Mouse (Mus musculus): ENCODE results near the gene Efnb3. TPM values are rescaled to one million over a fixed set of nuclear protein-coding genes. Genes with fewer than 3 reads are reported as not detected.
"Not testable (repeated sequence)": the region's sequence is repeated elsewhere in the genome, so short reads cannot be mapped to it uniquely, and the experiment has no call there.

Gene Efnb3
- polyA plus RNA-seq, 1 experiment from 2014 or later, result 0.61 TPM

DNA sequence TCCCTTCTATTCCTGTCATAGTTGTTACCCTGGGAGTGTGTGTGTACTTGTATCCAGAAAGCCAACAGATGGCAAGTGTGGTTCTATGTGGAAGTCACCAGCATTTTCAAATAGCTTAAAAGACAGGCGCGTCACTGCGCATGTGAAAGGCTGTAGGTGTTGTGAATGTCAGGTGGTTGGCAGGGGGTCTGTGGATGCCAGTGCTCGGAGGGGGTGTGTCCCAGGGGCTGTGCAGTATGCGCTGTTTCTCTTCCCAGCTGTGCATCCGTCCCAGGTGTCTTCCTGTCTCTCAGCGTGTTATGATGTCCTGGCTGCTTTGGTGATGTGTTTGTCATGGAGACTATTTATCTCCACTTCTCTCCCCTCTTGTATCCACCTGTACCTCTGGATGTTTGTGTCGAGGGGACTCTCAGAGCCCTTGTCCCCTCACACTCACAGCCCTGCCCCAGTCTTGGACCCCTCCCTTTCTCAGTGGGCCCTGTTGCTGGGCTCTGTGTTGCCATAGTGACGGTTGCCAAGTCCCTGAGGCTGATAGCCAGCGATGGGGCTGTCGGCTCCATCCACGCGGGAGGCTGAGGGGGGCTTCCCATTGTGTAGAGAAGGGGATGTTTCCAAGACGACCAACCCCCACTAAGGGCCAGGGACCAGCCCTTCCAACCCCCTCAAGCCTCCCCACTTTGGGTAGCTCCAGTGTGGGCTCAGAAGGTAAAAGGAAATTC is 7.2 kb downstream of the Efnb3 start:
- peak; percentile 57 for DNase-seq (ENCODE audit: low spot score)

DNA sequence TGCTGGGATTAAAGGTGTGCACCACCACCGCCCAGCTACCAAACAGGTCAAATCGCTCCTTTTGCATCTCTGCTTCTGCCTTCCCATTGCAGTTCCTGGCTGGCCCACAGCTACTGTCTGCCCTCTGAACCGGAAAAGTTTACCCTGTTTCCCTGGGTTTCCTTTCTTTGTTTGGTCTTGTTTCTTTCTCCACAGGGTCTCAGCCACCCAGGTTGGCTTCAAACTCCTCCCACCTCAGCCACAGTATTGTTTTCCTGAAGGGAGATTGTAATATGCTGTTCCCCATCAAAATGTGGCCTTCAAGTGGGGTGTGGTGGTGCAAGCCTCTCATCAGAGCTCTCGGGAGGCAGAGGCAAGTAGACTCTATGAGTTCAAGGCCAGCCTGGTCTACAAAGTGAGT is 8.7 kb downstream of the Efnb3 start:
- no peak for DNase-seq (ENCODE audit: low spot score)

DNA sequence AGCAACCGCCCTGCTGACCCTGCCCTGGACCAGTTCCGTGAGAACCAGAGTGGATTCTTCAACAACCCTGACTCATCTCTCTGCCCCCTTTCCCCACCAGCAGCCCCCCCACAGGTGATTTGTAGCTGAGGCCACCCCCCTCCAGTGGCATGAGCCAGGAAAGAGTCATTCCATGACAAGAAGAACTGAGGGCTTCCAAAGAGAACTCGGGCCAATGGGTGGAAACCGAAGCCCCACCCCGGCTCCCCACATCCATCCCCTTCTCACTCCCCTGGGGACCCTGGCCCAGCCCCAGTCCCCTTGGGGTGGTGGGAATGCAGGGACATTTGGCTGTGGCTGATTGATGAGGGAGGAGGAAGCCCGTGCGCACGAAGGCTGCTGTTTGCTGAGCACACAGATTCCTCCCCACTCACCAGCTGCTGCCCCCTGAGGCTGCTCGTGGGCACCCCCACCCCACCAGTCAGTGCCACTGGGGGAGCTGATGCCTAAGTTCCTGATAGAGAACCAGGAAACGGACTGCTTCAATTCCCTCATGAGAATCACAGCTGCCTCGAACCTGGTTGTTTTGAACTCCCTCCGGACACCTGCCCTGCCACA is 10.8 kb downstream of the Efnb3 start, which contains the start of gene Dnah2:
TSS of gene Dnah2 (minus strand) at position 51 of the 597 bp plus-strand sequence.
- no peak for DNase-seq (ENCODE audit: low spot score)

DNA sequence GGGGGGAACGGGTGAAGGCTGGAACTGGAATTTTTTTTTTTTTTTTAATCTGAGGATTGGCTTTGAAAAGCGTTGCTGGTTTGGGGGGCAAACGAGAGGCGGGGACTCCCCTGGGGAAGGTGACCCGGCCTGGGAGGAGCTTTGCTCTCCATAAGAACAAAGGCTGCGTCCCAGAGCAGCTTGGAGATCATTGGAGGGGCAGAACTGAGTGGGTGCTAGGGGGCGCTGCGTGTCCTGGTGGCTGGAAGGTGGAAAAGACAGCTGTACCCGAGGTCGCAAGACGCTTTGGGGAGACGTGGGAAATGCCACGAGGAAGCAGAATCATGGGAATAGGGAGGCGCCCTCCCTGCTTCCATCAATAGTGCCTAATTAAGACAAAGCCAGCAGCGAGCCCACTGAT is 12.9 kb downstream of the Efnb3 start:
- DNase-seq (ENCODE audit: low spot score), result peak; percentile 45

DNA sequence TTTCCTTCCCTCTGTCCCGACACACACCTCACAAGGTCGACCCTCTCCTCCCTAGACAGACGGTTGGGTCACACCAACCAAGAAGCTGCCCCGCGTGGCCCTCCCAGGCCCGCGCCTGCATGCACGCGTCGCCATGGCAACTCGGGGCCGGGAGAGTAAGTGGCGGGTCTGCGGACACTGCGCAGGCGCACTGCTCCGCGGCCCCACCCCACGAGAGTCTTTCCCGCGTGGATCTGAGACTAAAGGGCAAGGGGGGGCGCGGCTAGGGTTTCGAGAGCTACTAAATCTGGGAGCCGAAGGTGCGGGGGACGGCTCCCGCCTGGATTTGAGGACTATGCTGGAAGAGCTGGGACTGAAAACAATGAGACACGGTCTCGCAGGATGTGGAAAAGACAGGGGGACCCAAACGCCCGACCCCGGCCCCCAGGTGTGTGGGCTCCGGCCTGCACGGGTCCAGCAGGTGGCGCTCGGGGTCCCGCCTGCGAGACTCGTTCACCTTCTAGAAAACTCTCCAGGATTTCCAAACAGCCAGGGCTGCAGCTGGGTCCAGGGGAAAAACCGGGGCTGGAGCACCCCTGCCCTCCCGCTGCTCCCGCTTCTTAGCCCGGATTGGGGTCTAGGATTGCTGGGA is 13.5 kb downstream of the Efnb3 start:
- DNase-seq (ENCODE audit: low spot score), result peak; percentile 72

DNA sequence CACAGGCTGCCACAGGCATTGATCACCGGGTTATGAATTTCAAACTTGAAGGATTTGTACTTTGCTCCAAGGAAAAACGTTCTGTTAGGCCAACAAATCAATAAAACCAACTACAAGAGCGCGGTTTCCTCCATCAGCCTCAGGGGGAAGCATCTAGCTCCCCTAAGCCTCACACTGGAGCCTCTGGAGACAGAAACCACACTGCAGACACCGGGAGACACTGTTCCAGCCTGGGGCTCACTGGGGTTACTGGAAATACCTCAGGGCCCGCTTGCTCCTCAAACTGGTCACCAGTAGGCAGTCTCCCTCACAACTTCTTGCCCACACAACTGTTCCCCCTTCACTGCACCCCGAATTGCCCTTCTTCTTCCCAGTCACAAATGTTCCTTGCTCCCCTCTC is 14.0 kb downstream of the Efnb3 start:
- DNase-seq (ENCODE audit: low spot score), result no peak

DNA sequence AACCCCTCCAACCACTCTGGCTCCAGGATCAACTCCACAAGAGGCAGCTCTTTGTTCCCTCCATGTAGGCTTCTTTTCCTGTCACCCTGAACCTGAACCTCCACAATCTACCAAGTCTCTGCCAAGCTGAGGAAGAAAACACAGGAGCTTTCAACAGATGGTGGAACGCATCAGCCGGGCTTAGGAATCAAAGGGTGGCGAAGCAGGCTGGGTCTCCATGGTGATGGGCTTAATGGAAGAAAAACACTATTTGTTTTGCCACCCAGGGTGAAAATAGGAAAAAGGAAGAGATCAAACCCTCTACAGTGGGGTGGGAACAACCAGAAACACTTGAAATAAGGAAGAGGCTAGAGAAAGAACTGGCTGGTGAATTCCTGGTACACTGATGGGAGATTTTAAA is 16.4 kb downstream of the Efnb3 start:
- DNase-seq (ENCODE audit: low spot score), result no peak

DNA sequence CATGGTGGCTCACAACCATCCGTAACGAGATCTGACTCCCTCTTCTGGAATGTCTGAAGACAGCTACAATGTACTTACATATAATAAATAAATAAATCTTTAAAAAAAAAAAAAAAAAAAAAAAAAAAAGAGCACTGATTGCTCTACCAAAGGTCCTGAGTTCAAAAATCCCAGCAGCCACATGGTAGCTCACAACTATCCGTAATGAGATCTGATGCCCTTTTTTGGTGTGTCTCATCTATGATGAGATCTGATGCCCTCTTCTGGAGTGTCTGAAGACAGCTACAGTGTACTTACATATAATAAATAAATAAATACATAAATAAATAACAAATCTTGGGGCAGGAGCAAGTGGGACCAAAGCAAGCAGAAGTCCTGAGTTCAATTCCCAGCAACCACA is 18.3 kb downstream of the Efnb3 start:
- not testable (repeated sequence) for DNase-seq (ENCODE audit: low spot score)

DNA sequence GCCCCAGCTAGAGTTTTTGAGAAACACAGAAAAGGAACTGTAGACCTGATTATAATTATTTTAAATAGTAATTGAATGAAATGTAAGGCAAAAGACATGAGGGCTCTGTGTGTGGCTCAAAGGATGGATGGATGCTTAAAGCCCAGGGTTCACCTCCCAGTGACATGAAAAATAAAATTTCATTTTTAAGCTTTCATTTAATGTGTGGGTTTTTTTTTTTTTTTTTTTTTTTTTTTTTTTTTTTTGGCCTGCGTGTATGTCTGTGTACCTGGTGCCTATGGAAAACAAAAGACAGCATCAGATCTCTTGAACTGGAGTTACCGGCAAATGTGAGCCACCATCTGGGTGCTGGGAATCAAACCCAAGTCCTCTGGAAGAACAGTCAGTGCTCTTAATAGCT is 19.3 kb downstream of the Efnb3 start:
- DNase-seq (ENCODE audit: low spot score), result no peak

DNA sequence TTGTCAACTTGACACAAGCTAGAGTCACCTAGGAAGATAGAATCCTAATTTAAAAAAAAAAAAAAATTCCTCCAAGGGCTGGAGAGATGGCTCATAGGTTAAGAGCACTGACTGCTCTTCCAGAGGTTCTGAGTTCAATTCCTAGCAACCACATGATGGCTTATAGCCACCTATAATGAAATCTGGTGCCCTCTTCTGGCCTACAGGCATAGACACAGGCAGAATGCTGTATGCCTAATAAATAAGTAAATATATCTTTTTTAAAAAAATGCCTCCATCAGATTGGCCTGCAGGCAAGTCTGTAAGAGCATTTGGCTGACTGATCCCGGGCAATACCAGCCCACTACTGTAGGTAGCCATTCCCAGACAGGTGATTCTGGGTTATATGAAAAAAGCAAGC is 25.0 kb downstream of the Efnb3 start:
- DNase-seq (ENCODE audit: low spot score), result no peak

DNA sequence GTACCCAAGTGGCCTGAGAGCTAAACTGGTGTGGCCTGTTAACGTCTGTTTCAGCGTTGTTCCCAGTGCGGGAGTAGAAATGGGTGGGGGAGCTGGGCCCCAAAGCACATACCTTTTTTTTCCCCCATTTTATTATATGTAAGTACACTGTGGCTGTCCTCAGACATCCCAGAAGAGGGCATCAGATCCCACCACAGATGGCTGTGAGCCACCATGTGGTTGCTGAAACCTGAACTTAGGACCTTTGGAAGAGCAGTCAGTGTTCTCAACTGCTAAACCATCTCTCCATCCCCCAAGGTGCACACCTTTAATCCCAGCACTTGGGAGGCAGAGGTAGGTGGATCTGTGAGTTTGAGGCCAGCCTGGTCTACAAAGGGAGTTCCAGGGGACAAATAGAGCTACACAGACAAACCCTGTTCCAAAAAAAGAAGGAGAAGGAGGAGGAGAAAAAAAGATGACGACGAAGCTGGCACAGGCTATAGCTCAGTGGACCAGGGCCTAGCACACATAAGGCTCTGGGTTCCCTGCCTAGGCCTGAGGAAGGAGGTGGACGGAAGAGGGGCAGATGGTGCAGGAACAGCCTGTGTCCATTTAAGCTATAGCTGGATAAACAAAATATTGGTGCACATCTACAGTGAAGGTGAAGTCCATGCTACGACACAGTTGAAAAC is 27.4 kb downstream of the Efnb3 start:
- no peak for DNase-seq (ENCODE audit: low spot score)

DNA sequence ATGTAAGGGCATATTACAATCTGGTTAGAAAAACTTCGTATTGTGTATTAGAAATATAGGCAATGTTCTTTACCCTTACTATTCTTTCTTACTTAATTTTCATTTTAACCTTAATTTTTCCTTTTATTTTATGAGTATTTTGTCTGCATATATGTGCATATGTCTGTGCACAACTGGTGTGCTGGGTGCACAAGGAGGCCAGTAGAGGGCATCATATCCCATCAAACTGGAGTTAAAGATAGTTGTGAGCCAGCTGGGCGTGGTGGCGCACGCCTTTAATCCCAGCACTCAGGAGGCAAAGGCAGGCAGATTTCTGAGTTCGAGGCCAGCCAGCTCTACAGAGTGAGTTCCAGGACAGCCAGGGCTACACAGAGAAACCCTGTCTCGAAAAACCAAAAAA is 29.2 kb downstream of the Efnb3 start:
- DNase-seq (ENCODE audit: low spot score), result not testable (repeated sequence)

DNA sequence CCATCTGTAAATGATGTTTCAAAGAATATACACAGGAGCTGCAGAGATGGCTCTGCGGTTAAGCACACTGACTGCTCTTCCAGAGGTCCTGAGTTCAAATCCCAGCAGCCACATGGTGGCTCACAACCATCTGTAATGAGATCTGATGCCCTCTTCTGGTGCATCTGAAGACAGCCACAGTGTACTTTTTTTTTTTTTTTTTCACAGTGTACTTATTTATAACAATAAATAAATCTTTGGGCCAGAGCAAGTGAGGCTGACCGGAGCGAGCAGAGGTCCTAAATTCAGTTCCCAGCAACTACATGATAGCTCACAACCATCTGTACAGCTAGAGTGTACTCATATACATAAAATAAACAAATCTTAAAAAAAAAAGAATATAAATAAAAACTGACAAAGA is 29.7 kb downstream of the Efnb3 start:
- DNase-seq (ENCODE audit: low spot score), result not testable (repeated sequence)

DNA sequence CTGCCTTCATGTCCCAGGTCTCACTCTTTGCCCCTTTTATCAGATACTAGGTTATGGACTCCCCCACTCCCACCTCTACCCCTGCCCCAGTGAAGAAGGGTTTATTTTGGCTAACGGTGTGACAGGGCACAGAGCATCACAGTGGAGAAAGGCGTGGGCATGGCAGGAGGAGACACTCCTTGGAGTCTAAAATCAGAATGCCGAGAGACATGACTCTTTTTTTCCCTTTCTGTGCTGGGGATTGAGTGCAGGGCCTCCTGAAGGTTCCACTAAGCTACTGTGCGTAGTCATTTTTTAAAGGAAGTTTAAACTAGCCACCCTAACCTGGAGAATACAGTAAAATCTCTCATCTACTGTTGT is 32.0 kb downstream of the Efnb3 start:
- DNase-seq (ENCODE audit: low spot score), result no peak

DNA sequence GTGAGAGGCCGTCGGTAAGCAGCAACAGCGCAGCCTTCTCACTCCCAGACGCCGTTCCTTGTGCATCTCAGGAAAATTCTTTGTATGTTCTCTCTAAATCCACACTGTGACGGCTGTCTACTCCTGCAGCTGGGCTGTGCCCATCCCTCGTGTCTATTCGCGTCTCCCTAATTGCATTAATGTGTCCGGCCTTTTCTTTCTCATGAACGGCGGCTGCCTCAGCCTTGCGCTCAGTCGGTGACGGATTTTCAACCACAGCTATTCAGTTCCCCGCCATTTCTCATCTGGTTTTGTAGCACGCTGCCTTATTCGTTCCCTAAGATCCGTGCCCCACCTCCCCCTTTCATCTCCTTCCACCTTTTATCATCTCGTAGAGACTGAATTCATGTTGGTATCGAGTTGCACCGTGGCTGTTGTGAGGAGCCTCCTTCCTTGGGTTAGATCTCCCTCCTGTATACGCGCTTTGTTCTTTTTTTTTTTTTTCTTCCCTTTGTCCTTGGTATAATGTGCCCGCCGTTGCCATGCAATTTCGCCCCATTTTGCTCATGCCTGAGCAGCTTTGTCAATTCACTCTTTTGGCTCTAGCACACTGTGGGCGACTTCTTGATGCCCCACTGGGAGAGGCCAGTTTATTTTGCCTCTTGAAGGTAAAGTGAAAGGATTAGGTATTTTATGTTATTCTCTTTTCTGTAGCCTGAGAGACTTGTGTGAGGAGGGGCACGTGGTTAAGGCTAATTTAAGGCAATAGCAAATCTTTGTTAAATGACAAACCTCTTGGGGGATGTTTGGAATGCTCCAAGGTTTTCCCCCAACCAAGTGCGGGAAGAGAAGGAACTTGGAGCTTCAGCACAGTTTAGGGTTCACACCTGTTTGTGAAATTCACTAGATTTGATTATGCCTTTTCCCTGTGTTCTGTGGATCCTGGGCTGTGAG is 32.6 kb downstream of the Efnb3 start:
- peak; percentile 18 for DNase-seq (ENCODE audit: low spot score)

DNA sequence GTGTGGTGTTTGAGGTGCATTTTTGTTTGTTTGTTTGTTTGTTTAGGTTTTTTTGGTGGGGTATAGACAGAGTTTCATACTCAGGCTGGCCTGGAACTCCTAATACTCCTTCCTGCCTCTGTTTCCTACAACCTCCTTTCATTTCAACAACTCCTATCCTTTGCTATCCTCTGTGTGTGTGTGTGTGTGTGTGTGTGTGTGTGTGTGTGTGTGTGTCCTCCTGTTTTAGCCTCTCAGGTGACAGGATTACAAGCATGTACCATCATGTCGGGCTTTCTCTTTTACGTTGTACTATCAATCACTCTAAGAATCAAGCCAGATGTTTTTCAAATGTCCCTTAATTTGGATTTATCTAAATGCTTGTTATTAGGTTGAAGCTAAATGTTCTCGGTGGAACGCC is 33.4 kb downstream of the Efnb3 start:
- DNase-seq (ENCODE audit: low spot score), result no peak

DNA sequence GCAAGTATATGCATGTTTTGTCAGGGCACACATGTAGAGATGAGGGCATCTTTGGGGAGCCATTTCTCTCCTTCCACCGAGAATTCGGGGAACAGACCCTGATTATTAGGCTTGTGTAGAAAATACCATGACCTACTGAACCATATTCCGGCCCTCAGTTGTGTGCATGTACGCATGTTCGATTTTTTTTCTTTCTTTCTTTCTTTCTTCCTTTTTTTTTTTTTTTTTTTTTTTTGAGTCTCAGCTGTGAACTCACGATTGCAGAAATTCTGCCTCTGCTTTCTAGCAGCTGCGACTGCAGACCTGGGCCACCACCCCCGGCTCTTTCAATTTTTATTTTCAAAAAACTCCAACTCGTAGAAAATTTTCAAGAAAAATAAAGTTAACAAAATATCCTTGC is 34.3 kb downstream of the Efnb3 start:
- no peak for DNase-seq (ENCODE audit: low spot score)

DNA sequence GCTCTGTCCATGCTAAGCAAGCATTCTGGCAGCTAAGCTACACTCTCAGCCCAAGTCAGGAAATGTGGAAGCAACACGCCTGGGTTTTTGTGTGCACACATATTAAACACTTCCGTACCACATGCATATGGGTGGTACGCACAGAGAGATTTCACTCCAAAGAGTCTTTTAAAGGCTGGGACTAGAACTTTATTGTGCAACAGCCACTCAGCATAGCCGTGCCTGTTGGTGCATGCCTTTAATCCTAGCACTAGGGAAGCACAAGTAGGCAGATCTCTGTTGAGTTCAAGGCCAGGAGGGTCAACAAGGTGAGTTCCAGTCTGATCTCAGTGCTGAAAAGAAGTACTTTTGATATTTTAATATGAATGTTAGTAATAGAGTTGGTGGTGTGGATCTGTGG is 36.4 kb downstream of the Efnb3 start:
- no peak for DNase-seq (ENCODE audit: low spot score)

DNA sequence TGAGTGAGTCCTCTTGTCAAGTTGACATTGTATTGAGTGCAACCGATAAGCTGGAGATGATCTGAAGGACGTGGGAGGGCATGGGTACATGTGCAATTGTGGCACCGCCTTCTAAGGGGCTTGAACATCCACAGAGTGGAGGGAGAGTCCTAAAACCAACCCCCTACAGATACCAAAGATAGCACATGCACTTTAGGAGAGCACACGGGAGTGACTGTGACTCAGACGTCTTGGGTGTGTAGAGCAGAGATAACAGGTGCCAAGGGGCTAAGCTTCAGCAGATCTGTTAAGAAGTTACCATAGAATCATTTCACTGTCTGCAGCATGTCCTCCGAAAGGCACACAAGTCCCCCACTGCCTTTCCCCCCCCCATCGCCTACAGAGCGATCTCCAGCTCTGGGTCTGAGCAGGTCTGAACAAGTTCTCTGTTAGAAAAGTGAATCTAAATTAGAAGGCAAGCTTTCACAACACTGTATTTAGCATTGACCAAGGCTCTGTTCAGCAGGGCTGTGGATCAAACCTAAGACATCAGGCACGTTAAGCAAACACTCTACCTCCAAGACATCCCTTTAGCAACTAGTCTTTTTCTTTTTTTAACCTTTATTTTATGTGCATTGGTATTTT is 38.4 kb downstream of the Efnb3 start:
- no peak for DNase-seq (ENCODE audit: low spot score)

DNA sequence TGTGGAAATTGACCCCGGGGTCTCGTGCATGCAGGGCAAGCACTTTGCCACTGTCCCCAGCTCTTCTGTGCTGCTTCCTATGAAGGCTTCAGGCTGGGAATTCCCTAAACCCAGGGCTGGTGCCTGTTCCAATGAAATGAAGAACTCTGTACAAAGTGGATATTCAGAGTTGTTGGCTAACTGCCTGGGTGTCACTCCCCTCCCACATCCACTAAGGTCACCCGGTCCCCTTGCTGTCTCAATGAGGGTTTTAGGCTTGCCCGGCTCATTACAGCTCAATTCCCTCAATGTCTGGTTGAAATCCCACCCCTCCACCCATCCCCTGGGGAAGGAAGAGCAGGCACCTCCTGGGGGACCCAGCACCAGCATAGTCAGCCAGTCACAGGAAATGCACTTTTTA is 40.0 kb downstream of the Efnb3 start:
- no peak for DNase-seq (ENCODE audit: low spot score)

DNA sequence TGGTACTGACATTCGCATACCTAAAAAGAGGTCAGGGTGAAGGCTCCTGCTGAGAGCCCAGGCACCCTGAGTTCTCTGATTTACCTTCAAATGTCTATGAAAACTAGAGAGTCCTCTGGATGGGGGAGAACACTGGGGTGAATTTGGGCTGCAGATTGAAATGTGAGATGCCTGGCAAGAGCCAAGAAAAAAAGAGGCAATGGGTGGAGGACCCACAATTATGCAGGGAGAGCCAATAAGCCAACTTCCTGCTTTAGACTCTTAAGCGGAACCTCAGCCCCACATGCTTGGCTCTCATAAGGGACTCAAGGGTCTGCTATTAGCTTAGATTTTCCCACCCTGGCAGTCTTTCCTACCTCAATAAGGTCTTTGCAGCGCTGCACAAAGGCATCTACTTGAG is 43.3 kb downstream of the Efnb3 start:
- no peak for DNase-seq (ENCODE audit: low spot score)

Measured in thymus, postnatal 0 days (tissue).